Mouse (Mus musculus) brain, embryonic 18.5 days (tissue): ENCODE measurements at regions not wholly inside any gene's neighbourhood (a gene's known extent, or its start where the extent isn't known, plus 50 kb on each side); places are given as distances from the start of the nearest gene placed in this dataset.
A peak's percentile ranks its signal among the peaks of the same experiment; 100 is the strongest.

Experiments
- DNase-seq: peaks from one replicate; pipeline ENCODE4 v3.0.0-alpha.2; 2012; ENCODE audit warnings: low read depth, low spot score

DNA sequence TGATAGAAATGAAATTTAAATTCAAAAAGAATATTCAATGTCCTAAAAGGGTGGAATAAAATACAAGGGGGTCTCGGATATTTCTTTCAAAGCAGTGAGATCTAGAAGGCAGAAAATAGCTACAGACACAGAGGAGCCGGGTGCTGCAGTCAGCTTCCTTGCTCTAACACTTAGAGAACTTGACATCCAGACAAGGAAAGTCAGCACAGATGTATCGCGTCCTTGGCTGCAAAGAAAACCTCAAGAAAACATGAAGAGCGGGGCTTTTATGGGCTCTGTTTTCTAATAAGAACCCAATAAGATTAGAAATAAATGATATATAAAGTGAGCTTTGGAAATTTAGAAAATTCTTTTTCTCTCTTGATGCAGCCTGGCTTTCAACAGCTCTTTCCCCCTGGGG, 53.1 kb upstream of the Glis3 start:
- no peak for DNase-seq

DNA sequence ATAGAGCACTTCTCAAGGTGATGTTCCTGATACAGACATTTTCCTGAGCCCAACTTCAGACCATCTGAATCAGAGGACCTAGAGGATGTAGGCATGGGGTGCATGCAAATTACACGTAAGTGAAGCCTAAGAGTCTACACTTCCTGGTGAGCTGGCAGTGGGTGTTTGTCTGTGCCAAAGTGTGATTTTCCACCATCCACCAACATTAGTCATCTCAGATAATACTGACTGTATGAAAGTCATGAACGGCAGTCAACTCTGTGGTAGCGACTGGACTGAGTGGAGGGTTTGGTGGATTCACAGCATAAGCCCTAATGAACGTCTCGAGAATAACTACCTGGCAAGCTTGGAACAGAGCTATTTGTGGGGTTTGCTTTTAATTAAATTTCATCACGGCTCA, 53.9 kb upstream of the Glis3 start:
- DNase-seq = no peak

DNA sequence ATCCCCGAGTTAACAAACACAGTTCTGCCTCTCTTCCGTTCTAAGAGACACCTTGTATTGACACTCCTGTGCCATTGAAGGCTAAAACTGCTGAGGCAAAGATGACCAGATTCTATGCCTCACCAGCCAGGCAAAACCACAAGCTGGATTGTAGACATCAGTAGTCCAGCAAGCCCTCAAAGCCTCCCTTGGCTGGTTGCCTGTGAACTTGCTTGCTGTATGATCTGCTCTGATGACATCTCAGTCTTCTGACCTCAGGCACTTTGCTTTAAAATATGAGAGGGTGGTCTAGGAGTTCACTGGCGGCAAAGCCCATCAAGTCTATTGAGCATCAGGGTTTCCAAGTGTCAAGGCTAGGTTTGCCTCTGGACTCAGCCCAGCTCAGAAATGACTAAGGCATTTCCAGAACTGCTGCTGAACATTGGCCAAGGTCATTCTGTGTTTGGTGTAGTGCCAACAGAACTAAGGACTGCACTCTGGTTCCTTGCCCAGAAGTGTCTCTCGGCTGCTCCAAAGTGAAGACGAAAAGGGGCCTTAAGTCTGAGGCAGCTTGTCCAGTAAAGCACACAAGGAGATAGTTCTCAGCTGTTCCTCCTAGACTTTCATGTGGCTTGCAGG, 63.4 kb upstream of the Glis3 start:
- no peak for DNase-seq

DNA sequence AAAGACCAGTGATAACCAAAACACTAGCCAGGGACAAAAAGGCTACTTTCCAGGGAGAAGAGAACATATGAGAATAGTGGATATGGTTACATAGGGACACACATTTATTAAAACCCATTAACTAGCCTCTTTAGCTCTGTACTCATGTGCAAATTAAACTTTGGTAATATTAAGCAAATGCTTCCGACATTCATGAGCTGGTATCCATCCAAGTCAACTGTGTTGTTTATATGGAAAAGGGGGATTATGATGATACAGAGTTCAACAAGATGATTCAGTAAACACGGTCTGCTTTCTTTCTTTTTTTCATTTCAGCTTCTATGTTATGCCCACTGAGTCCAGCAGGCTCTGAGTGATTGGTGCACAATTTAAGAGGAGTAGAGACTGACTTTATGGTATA, 65.2 kb upstream of the Glis3 start:
- DNase-seq = no peak

DNA sequence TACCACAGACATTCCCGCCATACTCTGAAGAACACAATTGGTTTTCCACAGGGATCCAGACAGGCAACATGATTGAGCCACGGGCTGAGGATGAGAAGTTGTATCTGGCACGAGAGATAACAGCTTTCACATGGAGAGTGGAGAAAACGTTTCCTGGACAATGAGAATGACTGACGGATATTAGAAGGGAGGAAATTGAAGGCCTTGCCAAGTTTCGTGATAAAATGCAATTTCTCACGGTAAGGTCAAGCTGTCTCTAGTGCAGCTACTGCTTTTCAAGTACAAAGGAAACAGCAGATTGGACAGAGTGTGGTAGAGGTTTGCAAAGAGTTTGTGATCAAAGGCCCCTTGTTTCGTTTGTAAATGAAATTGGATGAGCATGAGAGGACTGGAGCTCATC, 65.7 kb upstream of the Glis3 start:
- DNase-seq = no peak

DNA sequence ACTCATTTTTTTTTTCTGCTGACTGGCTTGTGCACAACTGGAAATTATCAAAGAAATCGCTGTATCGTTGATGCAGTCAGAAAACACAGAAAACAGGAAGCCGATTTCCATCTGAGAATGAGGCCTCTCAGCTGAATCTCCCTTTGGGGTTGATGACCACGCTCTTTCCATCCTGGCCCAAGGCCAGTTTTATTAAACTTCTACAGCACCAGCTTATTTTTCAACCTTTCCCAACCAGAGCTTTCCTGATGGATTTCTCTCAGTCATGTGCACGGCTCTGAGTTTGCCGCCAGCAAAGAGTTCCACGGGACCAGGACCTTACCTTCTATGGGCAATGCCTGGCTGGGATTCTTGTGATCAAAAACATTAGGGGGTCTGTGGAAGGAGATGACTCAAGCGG, 71.2 kb upstream of the Glis3 start:
- no peak for DNase-seq

DNA sequence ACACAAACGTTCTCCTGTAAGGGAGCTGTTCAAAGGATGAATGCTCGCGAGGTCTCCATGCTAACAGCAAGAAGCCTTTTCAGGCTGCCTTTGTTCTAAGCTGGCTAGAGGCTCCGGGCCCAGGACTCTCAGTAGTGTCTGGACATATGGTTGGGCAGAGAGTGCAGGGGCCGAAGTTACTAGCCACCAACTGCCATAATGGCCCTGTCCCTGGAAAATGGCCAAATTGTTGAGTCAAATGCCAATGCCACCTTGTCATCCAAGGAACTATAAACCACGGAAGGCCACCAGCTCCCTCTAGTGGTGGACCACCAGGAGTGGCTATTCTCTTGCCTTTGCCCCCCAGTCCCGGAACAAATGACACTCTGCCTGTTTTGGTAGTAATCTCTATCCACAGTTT, 76.0 kb upstream of the Slc1a1 start:
- DNase-seq = peak; percentile 45

DNA sequence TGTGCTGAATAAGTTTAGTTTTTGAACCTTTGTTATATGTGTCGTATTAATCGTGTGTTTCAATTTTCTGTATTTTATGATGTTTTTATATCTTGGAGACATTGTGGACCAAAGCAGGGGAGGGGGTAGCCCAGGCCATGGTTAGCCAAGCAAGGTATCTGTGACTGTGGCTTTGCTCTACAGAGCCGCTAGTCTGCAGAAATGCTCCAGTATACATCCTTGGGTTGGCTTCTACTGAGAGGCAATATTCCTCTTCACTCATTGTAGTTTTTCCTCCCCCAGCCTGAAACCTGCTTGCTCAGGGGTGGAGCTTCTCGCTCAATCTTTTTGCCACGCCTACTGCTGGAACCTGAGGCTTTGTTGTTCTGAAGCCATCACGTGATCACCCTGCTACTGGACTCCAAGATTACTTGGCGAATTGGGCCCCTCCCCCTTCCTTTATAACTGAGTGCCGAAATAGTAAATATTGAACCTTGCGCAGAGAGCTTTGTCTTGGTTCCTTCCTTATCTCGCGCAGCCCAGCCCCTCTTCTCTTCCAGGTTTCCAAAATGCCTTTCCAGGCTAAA, 70.0 kb upstream of the Slc1a1 start:
- DNase-seq = no peak

DNA sequence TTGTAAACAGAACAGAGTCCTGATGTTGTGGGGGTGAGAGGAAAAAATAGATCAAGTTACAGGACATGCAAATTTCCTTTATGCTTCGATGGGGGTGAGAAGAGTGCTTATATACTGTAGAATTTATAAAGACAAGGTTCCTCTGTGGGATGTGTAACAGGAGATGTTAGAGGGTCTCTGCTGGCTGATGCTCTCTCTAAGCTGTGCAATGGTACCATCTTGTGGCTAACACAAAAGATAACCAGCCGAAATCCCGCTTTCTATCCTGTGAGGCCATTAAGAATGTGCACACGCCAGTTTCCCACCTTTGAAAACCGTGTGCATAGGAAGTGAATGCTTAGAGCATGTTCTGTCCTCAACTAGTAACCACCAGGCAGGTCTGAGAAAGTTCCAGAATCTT, 66.6 kb upstream of the Slc1a1 start:
- peak; percentile 30 for DNase-seq

DNA sequence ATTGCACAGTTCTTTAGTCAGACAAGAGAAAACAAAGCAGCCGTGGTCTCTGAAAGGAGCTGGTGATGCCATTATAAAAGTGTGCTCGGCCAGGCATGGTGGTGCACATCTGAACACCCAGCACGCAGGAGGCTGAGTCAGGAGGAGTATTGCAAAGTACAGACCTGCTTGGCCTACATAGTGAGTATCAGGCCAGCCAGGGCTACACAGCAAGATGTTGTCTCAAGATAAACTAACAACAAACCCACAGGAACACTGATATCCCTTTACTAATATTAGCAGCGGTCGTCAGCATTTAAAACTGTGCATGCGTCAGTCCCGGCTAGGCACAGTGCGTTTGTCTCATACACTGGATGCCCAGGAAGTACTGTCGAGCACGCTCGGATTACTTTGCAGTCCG, 64.4 kb upstream of the Slc1a1 start:
- DNase-seq = no peak

DNA sequence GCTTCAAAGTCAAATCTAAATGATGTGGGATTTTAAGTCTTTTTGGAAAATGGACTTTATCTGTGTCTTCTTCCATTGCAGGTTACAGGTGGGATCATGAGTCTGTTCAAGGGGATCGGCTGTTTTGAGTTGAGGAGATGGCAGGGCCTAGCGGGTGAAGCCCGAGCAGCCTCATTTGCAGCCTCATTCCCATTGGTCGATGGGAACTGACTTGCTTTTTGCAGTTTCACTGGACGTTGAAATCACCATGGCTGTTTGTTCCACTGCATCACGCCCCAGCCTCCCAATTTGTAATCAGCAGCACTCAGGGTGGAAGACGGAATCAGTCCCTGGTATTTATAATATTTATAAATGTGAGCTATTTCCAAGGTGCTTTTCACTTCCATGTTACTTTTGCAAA, 63.0 kb upstream of the Slc1a1 start:
- no peak for DNase-seq

DNA sequence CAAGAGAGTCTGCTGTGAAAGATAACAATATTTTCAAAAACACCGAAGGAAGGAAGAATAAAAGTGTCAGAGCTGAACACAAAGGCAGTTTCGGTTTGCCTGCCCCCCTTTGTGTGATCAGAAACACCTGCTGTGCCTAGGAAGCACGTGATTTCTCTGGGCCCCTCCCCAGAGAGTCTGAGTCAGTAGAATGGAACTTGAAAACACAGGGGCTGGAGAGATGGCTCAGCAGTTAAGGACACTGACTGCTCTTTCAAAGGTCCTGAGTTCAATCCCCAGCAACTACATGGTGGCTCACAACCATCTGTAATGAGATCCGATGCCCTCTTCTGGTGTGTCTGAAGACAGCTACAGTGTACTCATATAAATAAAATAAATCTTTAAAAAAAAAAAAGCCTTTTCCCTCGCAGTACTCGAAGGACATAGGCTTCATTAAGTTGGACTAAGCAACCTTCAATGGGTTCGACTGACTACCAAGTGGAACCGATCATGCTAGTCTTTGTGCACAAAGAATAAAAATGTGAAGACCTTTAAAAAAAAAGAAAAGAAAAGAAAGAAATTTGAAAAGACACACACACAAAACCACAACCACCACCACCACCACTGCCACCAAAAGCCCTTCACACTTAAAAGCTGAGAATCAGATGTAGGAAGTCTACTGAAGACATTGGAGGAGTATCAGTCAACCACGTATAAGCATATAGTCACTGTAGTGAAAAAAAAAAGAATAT, 61.8 kb upstream of the Slc1a1 start:
- DNase-seq = no peak

DNA sequence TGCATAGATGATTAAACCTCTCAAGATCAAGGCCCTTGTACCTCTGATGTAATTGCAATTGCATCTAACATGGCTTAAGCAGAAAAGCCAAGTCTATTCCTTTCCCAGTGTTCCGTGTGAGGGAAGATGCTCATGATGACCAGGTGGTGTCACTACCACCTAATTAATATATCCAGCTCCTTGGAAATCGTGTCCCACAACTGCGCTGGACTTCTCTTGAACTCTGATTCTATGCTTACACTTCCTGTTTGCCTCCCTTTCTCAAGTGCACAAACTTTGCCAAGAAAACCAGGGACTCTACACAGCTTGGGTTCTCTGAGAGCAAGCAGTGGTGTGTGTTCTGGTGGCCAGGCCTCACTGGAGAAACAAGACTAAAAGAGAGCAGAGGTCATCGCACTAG, 58.0 kb upstream of the Slc1a1 start:
- DNase-seq = no peak

DNA sequence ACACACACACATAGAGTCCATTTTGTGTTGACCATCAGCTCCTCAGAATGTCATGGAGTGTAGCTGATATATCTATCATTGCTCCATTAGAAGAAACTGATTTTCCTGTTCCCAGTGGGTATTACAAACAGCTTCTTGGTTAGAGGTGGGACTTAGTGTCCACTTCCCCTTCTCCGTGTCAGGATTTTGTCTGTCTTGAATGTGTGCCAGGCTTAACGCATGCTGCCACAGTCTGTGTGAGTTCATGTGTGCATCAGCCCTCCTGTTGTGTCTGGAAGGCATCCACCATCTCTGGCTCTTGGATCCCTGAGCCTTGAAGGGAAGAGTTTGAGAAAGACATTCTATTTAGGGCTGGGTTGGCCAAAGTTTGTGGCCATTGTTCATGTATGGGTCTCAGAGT, 57.2 kb upstream of the Slc1a1 start:
- DNase-seq = no peak

DNA sequence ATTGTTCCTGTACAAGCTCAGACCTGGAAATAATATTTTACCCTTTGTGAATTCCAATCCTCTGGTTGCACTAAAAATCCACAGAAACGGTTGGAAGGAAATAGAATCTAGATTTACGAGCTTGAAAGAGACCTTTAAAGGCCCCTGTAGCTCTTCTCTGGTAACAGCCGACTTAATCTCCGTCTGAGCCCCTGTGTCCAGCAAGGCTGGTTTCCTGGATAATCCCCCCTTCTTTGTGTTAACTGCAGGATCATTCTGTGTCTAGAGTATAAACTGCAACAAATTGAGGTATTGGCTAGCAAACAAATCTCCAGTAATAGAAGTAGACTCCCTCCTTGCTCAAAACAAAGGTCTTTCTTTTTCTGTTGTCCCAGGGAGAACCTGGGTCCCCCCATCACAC, 56.5 kb upstream of the Slc1a1 start:
- DNase-seq = no peak

DNA sequence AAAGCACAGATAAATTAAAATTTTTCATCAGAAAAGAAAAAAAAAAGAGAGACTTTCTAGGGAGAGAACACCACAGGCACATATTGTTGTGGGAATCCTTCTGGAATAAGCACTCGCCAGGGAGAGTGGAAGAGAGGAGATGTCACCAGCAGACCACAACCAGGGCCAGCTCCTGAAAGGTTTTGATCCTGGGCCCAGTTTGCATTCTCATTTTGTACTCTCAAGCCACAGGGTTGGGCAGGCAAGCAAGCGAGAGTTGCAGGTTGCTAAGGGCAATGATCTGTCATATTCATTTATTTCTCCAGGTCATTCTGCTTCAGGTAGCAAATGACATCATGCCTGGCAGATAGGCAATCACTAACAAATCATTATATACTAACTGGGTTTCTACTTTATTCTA, 52.9 kb upstream of the Slc1a1 start:
- no peak for DNase-seq
